Mouse (Mus musculus) kidney, adult 8-10 months (tissue): ENCODE measurements at regions not wholly inside any gene's neighbourhood (a gene's known extent, or its start where the extent isn't known, plus 50 kb on each side); places are given as distances from the start of the nearest gene placed in this dataset.

Experiments
- DNase-seq, 2 experiments: peaks; one replicate each; pipeline ENCODE4 v3.0.0; 2022

GRCm38 (mm10) chr7:113441906-113442305 lies 53.5 kb upstream of the Pth start:
- DNase-seq, result peak in 1 of 2 experiments; percentile 13

- peak; percentile 30 to 56 for DNase-seq
Measured at GRCm38 (mm10) chr7:113443566-113443965, 55.2 kb upstream of the Pth start.

DNA sequence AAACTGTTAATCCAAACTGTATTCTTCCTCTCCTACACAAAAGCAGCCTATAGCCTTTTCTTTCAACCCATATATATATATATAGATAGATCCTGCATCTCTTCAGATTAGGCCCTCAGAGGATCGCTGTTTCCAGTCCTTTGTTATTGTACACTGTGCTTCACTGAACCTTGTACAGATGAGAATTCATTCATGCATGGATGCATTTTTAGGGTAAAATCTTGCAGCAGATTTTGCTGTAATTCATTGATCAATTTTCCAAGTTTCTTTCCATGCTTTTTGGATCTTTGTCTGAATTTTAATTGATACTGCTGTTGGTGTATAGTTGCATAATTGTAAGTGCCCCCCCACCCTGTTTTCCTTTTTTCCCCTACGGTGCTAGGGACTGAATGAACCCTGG lies 56.6 kb upstream of the Pth start:
- no peak for DNase-seq

DNA sequence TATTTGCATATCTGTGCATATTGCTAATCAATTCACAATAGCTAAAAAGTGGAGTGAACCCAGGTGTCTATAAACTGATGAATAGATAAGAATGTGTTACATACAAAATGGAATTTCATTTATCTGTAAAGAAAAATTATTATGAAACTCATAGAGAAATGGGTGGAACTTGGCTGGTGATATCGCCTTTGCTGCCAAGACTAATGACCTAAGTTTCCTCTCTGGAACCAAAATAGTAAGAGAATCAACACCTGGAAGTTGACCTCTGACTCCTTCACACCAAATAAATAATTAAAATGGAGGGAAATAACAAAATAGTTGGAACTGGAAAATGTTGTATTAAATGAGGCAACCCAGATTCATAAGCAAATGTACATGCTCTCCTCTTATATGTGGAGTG lies 53.2 kb upstream of the Far1 start:
- peak; percentile 33 for DNase-seq

- no peak for DNase-seq
Measured at GRCm38 (mm10) chr7:113462286-113462685, 51.3 kb upstream of the Far1 start.
